Mouse (Mus musculus) heart, embryonic 11.5 days (tissue): Measurements from ENCODE around the gene Omp. TPM values are rescaled to one million over a fixed set of nuclear protein-coding genes. Genes with fewer than 3 reads are reported as not detected.
A peak's percentile ranks its signal among the peaks of the same experiment; 100 is the strongest.

Experiments
- ATAC-seq: fragments of 200-750 bp; cut with Nextera tagmentation; replicated peaks from 2 replicates; pipeline ENCODE4 v1.8.0; 2017; ENCODE audit warnings: moderate library complexity; ENCODE audit not compliant: insufficient number of reproducible peaks, low FRiP score, low TSS enrichment
- H3K27ac ChIP-seq: fragments of 300-500 bp; sonication (generic); 2 replicates; pipeline ENCODE4 v1.5.1; 2014; ENCODE audit warnings: mild to moderate bottlenecking, low read depth, low read length
- H3K27me3 ChIP-seq: fragments of 300-500 bp; sonication (generic); 2 replicates; pipeline ENCODE4 v1.6.1; 2014; ENCODE audit warnings: mild to moderate bottlenecking, low read length, mixed read lengths; ENCODE audit not compliant: control insufficient read depth, insufficient read depth
- H3K36me3 ChIP-seq: fragments of 300-500 bp; sonication (generic); 2 replicates; pipeline ENCODE4 v1.6.1; 2014; ENCODE audit warnings: mild to moderate bottlenecking, low read length, moderate library complexity, mixed read lengths; ENCODE audit not compliant: control insufficient read depth, insufficient read depth
- H3K4me1 ChIP-seq: fragments of 300-500 bp; sonication (generic); 2 replicates; pipeline ENCODE4 v1.6.1; 2014; ENCODE audit warnings: low read length; ENCODE audit not compliant: control insufficient read depth, insufficient read depth
- H3K4me2 ChIP-seq: fragments of 300-500 bp; sonication (generic); 2 replicates; pipeline ENCODE4 v1.6.1; 2014; ENCODE audit warnings: mild to moderate bottlenecking, moderate library complexity
- H3K4me3 ChIP-seq: fragments of 300-500 bp; sonication (generic); 2 replicates; pipeline ENCODE4 v1.5.1; 2014; ENCODE audit warnings: low read depth, low read length
- H3K9ac ChIP-seq: fragments of 300-500 bp; sonication (generic); 2 replicates; pipeline ENCODE4 v1.6.1; 2014; ENCODE audit warnings: mild to moderate bottlenecking, low read depth, low read length, moderate library complexity
- H3K9me3 ChIP-seq: fragments of 300-500 bp; sonication (generic); replicated peaks from 2 replicates; pipeline ENCODE4 v1.6.1; 2016; ENCODE audit warnings: low read length; ENCODE audit not compliant: control insufficient read depth
- WGBS: fragments of 180-500 bp; shearing (Covaris S2); extraction: QIAGEN DNeasy Blood & Tissue Kit; methylation state at CpG from one replicate; pipeline ENCODE4 v1.1.7; 2014; ENCODE audit not compliant: insufficient replicate concordance; 5-methylcytosine and 5-hydroxymethylcytosine counted together
- polyA plus RNA-seq: library from polyadenylated mRNA; unstranded; fragments of >200 nt; fragmentation: Nextera tagmentation; extraction: Ambion mirVana; gene quantifications from 2 replicates; pipeline ENCODE4 v1.2.1, GENCODE M21; 2014

Gene Omp
- polyA plus RNA-seq, 1 experiment from 2014 or later: 0.47 TPM

- Histone ChIP-seq H3K4me2 (no peak overlapping the region), H3K27me3 (peaks cover 32% of the 10 kb centered on the region), H3K27ac (no peak overlapping the region), H3K9ac (no peak overlapping the region), H3K36me3 (no peaks in the 10 kb centered on the region), H3K9me3 (no peaks in the 10 kb centered on the region), H3K4me3 (no peak overlapping the region), H3K4me1 (peaks cover 19% of the 10 kb centered on the region)
- WGBS: 73% methylated on average over 16 of the region's 16 CpGs
- 0 out of 2 replicates have a peak, but pooled peaks have one; percentile 23 for ATAC-seq
Measured at GRCm38 (mm10) chr7:98108636-98109430, 36.5 kb downstream of the Omp start.

GRCm38 (mm10) chr7:98106272-98106671 lies 39.0 kb downstream of the Omp start:
- ATAC-seq: no peak
- H3K4me2 ChIP-seq: no peak overlapping the region
- H3K36me3 ChIP-seq: no peaks in the 10 kb centered on the region
- no peak overlapping the region for H3K4me3 ChIP-seq
- no peak overlapping the region for H3K27ac ChIP-seq
- no peaks in the 10 kb centered on the region for H3K9me3 ChIP-seq
- H3K27me3 ChIP-seq: peaks cover 16% of the 10 kb centered on the region
- peaks cover 25% of the 10 kb centered on the region for H3K4me1 ChIP-seq
- 82% methylated on average over 7 of the region's 7 CpGs for WGBS
- no peak overlapping the region for H3K9ac ChIP-seq

GRCm38 (mm10) chr7:98104481-98105435 lies 40.5 kb downstream of the Omp start:
- H3K27ac ChIP-seq: peak overlapping the region; percentile 54; the same call in 1 of the 2 replicates
- no peak overlapping the region for H3K4me3 ChIP-seq
- peak overlapping the region; percentile 28; the same call in 1 of the 2 replicates for H3K9ac ChIP-seq
- 44% methylated on average over 16 of the region's 16 CpGs for WGBS
- no peak; the same call in 1 of the 2 replicates for ATAC-seq
- no peaks in the 10 kb centered on the region for H3K9me3 ChIP-seq
- H3K4me1 ChIP-seq: peaks cover 22% of the 10 kb centered on the region
- H3K27me3 ChIP-seq: peaks cover 1% of the 10 kb centered on the region
- H3K36me3 ChIP-seq: no peaks in the 10 kb centered on the region
- no peak overlapping the region for H3K4me2 ChIP-seq

DNA sequence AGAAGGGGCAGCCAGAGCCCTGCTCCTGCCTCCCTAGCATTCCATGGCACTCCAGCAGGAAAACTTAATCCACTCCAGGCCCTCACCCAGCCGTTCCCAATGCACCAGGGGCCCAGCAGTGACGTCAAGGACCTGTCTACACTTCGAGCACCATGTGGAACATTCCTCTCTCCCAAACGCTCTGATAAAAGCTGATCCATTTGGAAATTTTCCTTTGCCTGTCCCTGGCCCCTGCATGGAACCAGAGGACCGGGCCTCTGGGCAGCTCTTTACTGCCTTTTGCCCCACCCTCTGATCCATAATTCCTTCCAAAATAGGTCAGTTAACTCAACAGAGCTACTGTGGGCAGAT lies 41.4 kb downstream of the Omp start:
- ATAC-seq: no peak
- Histone ChIP-seq H3K36me3 (no peaks in the 10 kb centered on the region), H3K9me3 (no peaks in the 10 kb centered on the region), H3K27ac (peak overlapping the region; percentile 54; the same call in 1 of the 2 replicates), H3K4me2 (no peak overlapping the region), H3K9ac (no peak overlapping the region; the same call in 1 of the 2 replicates), H3K4me1 (peaks cover 22% of the 10 kb centered on the region), H3K4me3 (no peak overlapping the region), H3K27me3 (no peaks in the 10 kb centered on the region)
- WGBS: 30% methylated on average over 5 of the region's 5 CpGs

GRCm38 (mm10) chr7:98103002-98103941 lies 42.0 kb downstream of the Omp start:
- no peaks in the 10 kb centered on the region for H3K27me3 ChIP-seq
- peak overlapping the region; percentile 71 for H3K9ac ChIP-seq
- H3K9me3 ChIP-seq: no peaks in the 10 kb centered on the region
- 0 out of 2 replicates have a peak overlapping the region, but pooled peaks have one; percentile 54 for H3K27ac ChIP-seq
- no peaks in the 10 kb centered on the region for H3K36me3 ChIP-seq
- H3K4me1 ChIP-seq: peaks cover 22% of the 10 kb centered on the region
- 13% methylated on average over 21 of the region's 26 CpGs for WGBS
- H3K4me2 ChIP-seq: peak overlapping the region; percentile 62
- H3K4me3 ChIP-seq: peak overlapping the region; percentile 27
- 0 out of 2 replicates have a peak, but pooled peaks have one; percentile 28 for ATAC-seq

DNA sequence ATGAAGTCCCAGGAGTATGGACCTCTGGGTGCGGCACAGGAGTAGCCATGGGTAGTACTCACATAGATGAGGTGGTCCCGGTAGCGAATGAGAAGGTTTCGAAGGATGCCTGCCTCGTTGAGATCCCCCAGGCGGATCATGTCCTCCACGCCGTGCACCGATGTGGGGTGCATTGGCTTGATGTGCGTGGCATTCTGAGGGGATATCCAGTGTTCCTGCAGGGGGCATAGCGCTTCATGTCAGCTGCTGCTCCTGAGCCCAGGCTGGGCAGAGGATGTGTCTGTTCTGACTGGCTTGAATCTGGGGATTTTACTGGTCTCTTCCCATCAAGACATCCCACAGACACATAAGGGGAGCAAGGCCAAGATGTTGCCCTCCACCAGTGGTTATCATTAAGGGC lies 42.8 kb downstream of the Omp start:
- Histone ChIP-seq H3K9ac (peak overlapping the region; percentile 71), H3K27me3 (no peaks in the 10 kb centered on the region), H3K27ac (no peak overlapping the region), H3K9me3 (peaks cover under 1% of the 10 kb centered on the region), H3K4me1 (peaks cover 22% of the 10 kb centered on the region), H3K36me3 (peaks cover 3% of the 10 kb centered on the region), H3K4me3 (no peak overlapping the region), H3K4me2 (peak overlapping the region; percentile 62)
- WGBS: 96% methylated on average over 11 of the region's 11 CpGs
- ATAC-seq: no peak

- no peak overlapping the region for H3K4me2 ChIP-seq
- H3K27ac ChIP-seq: no peak overlapping the region
- H3K4me1 ChIP-seq: no peaks in the 10 kb centered on the region
- peaks cover 4% of the 10 kb centered on the region for H3K9me3 ChIP-seq
- no peaks in the 10 kb centered on the region for H3K27me3 ChIP-seq
- 88% methylated on average over 8 of the region's 8 CpGs for WGBS
- no peak overlapping the region for H3K9ac ChIP-seq
- no peak overlapping the region for H3K4me3 ChIP-seq
- peaks cover 10% of the 10 kb centered on the region for H3K36me3 ChIP-seq
- ATAC-seq: no peak
Measured at GRCm38 (mm10) chr7:98097557-98097956, 47.7 kb downstream of the Omp start.

DNA sequence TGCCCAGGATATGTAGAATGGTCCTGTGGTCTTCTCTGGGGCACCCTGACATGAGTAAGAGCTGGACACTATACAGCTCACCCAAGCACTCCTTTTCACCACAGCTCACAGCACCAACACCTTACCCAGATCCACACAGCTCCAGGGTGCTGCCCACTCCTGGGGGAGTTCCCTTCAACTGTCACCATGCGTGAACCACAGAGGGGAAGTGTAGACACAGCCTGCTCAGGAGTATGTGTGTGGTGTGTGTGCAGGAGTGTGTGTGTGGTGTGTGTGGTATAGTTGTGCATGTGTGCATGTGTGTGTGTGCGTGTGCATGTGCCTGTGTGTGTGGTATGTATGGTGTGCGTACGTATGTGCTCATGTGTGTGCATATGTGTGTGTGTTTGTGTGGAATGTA lies 49.5 kb downstream of the Omp start:
- Histone ChIP-seq H3K4me3 (no peak overlapping the region), H3K4me1 (no peaks in the 10 kb centered on the region), H3K4me2 (no peak overlapping the region), H3K36me3 (peaks cover 10% of the 10 kb centered on the region), H3K9ac (no peak overlapping the region), H3K9me3 (peaks cover 4% of the 10 kb centered on the region), H3K27ac (no peak overlapping the region), H3K27me3 (no peaks in the 10 kb centered on the region)
- 91% methylated on average over 4 of the region's 4 CpGs for WGBS
- no peak for ATAC-seq
